Mouse (Mus musculus): Measurements from ENCODE around the gene Gga1. TPM values are rescaled to one million over a fixed set of nuclear protein-coding genes. Genes with fewer than 3 reads are reported as not detected.
"Not testable (repeated sequence)": the region's sequence is repeated elsewhere in the genome, so short reads cannot be mapped to it uniquely, and the experiment has no call there.

Gga1 gene
- polyA plus RNA-seq, 1 experiment from 2014 or later = 56.5 TPM

DNA sequence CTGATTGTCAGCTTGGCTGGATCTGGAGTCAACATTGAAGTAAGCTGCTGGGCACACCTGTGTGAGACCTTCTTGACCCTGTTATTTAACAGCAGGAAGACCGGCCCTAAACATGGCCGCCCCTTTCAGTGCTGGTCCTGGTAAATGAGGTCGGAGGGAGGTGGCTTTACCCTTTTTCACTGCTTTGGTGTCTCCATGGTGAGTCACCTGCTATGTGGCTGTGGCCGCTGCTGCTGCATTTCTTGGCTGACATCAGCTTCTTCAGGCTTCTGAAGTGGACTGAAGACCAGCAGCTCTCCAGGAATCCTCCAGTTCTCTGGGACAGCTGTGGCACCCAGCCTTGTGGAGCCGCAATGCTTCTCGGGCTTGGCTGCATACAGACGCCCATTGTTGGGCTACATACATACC is 8.2 kb upstream of the Gga1 start:
- no peaks in the 10 kb centered on the region for H3K9me3 ChIP-seq (replicated peaks)
- WGBS = 75% methylated on average over 7 of the region's 7 CpGs
- H3K4me3 ChIP-seq = peak overlapping the region; percentile 6; the same call in 1 of the 2 replicates
- no peaks in the 10 kb centered on the region; the same call in 1 of the 2 replicates for H3K27me3 ChIP-seq (ENCODE audit: low read depth, poor library complexity, severe bottlenecking)
- no peak for DNase-seq (ENCODE audit: low spot score)
- no peaks in the 10 kb centered on the region for H3K36me3 ChIP-seq
- H3K27ac ChIP-seq = peak overlapping the region; percentile 84
- peaks cover 28% of the 10 kb centered on the region for H3K4me1 ChIP-seq

DNA sequence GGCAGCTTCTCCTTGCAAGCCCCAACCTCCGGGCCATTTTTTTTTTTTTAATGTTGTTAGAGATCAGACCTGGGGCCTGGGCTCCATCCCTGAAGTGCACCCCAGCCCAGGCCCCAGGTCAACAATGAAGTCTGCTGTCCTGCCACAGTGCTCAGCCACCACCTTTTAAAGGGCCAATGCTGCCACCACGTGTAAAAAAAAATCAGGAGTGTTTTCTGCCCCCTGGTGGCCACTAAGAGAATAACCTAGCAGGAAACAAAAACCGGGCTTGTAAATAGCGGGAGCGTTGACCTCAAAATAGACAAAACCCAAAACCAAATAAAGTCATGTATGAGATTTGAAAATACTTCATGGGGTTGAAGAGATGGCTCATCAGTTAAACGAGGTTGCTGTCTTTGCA is 7.2 kb upstream of the Gga1 start:
- peak overlapping the region; percentile 84; the same call in 1 of the 2 replicates for H3K27ac ChIP-seq
- WGBS = 26% methylated on average over 6 of the region's 6 CpGs
- H3K9me3 ChIP-seq (replicated peaks) = no peaks in the 10 kb centered on the region
- no peaks in the 10 kb centered on the region for H3K36me3 ChIP-seq
- peaks cover 24% of the 10 kb centered on the region for H3K4me1 ChIP-seq
- DNase-seq (ENCODE audit: low spot score) = peak; percentile 62
- H3K4me3 ChIP-seq = no peak overlapping the region
- H3K27me3 ChIP-seq (ENCODE audit: low read depth, poor library complexity, severe bottlenecking) = no peaks in the 10 kb centered on the region; the same call in 1 of the 2 replicates

DNA sequence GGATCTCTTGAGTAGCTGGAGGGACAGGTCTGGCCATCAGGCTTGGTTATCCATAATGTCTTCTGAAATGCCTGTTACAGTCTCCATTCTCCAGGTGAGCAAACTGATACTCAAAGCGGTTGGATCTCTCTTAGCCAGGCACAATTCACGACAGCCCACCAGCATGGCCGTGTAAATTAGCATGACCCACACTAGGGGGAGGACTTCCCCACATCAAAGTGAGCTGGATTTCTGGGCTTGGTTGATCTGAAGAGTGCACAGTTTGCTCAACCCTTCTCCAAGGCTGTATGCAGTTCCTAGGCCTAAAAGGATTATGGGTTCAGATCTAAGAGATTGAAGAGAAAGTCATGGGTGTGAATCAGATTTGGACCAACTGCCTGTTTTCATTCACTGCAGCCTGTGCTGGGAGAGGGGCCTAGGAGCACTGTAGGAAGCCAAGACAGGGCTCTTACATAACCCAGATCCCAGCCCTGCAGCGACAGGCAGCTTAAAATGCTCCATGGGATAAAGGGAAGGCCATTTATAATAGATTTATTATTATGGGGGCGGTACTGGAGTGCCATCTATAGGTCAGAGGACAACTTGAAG is 4.9 kb upstream of the Gga1 start:
- WGBS = 56% methylated on average over 5 of the region's 5 CpGs
- no peaks in the 10 kb centered on the region for H3K27me3 ChIP-seq (ENCODE audit: low read depth, poor library complexity, severe bottlenecking)
- peaks cover 38% of the 10 kb centered on the region for H3K4me1 ChIP-seq
- H3K4me3 ChIP-seq = no peak overlapping the region
- no peak for DNase-seq (ENCODE audit: low spot score)
- no peaks in the 10 kb centered on the region for H3K36me3 ChIP-seq
- H3K9me3 ChIP-seq (replicated peaks) = no peaks in the 10 kb centered on the region
- 0 out of 2 replicates have a peak overlapping the region, but pooled peaks have one; percentile 33 for H3K27ac ChIP-seq

DNA sequence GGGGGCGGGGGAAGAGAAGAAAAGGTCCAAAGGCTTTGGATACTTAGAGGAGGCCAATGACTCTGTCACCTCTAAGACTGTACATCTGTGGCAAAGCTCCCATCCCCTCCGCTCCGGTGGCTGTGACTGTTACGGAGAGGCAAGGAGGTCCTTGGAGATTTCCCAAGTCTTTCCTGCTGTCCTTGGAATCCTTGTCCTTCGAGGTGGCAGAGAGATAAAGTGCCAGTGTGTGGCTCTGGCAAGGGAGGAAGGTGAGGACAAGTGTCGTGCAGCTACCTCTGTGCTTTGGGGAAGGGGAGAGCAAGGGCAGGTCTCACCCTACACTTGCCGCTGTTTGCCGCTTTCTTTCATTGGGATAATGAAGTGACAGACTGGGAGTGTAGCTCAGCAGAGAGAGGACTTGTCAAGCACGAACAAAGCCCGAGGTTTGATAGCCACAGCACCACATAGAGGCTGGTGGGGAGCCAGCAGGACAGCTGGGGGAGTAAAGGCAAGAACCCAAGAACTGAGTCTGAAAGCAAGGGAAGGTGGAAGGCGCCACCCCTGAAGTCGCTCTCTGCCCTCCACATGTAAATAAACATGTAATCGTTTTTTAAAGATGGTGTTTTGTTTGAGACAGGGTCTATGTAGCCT is 3.1 kb upstream of the Gga1 start:
- DNase-seq (ENCODE audit: low spot score) = no peak
- H3K27ac ChIP-seq = 0 out of 2 replicates have a peak overlapping the region, but pooled peaks have one; percentile 30
- H3K27me3 ChIP-seq (ENCODE audit: low read depth, poor library complexity, severe bottlenecking) = no peaks in the 10 kb centered on the region
- peaks cover 30% of the 10 kb centered on the region for H3K4me1 ChIP-seq
- 59% methylated on average over 13 of the region's 13 CpGs for WGBS
- H3K36me3 ChIP-seq = 0 out of 2 replicates have a peak, but pooled peaks cover under 1% of the 10 kb centered on the region
- H3K9me3 ChIP-seq (replicated peaks) = no peaks in the 10 kb centered on the region
- no peak overlapping the region for H3K4me3 ChIP-seq

DNA sequence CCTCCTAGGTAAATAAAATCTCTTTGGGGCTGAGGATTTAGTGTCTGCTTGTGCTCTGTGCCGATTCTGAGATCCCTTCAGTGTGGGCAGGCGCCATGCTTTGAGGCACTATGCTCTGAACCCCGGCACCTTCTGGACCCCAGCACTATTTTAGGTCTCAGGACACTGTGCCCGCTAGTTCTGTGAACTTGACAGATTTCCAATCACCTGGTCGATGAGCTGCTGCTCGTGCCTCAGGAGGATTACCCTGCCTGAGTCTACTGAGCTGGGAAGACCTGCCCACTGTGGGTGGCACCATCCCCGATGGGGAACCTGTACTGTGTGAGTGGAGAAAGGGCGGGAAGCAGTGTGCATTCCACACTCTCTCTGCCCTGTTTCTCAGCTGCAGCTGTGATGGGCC is 2.0 kb upstream of the Gga1 start:
- no peak for DNase-seq (ENCODE audit: low spot score)
- Histone ChIP-seq H3K9me3 (replicated peaks) (no peaks in the 10 kb centered on the region), H3K4me1 (peaks cover 34% of the 10 kb centered on the region), H3K27me3 (ENCODE audit: low read depth, poor library complexity, severe bottlenecking) (no peaks in the 10 kb centered on the region), H3K36me3 (peaks cover 7% of the 10 kb centered on the region; the same call in 1 of the 2 replicates), H3K4me3 (no peak overlapping the region), H3K27ac (peak overlapping the region; percentile 97; the same call in 1 of the 2 replicates)
- WGBS = 76% methylated on average over 8 of the region's 8 CpGs

DNA sequence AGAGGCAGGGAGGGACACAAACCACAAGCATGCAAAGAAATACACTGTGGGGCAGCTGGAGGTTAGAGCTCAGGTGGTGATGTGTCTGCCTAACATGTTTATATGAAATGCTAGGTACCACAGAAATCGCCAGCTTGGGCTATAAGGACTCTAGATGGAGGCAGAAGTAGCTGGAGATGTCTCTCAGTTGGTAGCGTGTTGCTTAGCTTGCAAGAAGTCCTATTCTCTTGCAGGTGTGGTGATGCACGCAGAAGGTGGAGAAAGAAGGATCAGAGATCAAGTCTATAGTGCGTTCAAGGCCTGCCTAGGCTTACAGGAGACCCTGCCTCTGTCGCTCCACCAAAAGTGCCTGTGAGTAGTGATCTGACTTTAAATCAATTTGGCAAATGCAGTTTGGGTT is 1.5 kb upstream of the Gga1 start:
- Histone ChIP-seq H3K36me3 (peaks cover 12% of the 10 kb centered on the region), H3K9me3 (replicated peaks) (no peaks in the 10 kb centered on the region), H3K27ac (peak overlapping the region; percentile 97; the same call in 1 of the 2 replicates), H3K27me3 (ENCODE audit: low read depth, poor library complexity, severe bottlenecking) (no peaks in the 10 kb centered on the region), H3K4me1 (peaks cover 34% of the 10 kb centered on the region), H3K4me3 (peak overlapping the region; percentile 83; the same call in 1 of the 2 replicates)
- WGBS = 85% methylated on average over 5 of the region's 5 CpGs
- DNase-seq (ENCODE audit: low spot score) = no peak

DNA sequence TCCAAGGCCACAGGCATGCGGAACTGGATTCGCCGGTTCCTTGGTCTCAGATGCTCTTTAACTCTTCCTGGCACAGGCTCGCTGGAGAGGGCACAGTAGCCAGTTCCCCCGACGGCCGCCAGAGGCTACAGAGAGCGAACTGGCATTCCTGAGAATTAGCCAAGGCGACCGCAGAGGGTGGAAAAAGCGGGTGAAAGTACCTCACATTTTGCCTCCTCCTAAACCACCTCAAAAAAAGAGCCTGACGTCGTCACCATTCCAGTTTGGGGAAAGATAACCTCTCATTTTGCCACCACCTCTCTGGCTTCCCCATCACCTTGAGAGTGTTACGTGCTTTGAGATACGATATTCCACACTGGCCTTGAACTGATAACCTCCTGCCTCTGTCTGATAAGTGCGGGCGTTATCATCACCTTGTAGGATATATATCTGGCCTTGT is 713 bp upstream of the Gga1 start:
- H3K27ac ChIP-seq = peak overlapping the region; percentile 97
- H3K9me3 ChIP-seq (replicated peaks) = no peaks in the 10 kb centered on the region
- H3K27me3 ChIP-seq (ENCODE audit: low read depth, poor library complexity, severe bottlenecking) = no peaks in the 10 kb centered on the region
- peak; percentile 88 for DNase-seq (ENCODE audit: low spot score)
- H3K4me3 ChIP-seq = peak overlapping the region; percentile 83
- WGBS = 5% methylated on average over 17 of the region's 17 CpGs
- peaks cover 34% of the 10 kb centered on the region for H3K4me1 ChIP-seq
- H3K36me3 ChIP-seq = peaks cover 20% of the 10 kb centered on the region

DNA sequence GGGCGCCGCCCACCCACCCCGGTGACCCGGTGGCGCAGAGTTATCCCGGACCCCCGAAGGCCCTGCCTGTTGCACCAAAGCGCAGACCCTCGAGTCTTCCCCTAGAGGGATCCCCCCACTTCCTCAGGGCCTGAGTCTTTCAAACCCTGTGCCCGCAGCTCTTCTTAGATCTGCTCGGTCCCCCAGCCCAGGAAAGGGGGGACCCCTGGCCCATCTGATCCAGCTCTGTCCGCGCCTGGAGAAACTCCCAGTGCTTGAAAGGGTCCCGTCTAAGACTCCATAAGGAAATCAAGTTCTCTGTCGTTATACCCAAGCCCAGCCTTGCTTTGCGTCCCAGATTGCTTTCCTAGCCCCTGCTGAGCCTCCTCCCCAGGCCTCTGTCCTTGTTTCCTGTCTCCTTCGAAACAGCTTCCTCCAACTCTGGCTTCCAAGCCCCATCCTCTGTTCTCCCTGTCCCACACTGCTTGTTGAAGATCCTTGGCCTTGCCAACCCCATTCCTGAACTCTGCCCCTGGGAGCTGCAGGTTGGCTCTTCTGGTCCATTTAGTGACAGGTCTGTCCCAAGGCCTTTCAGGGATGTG is 910 bp downstream of the Gga1 start:
- H3K9me3 ChIP-seq (replicated peaks) = no peaks in the 10 kb centered on the region
- H3K4me3 ChIP-seq = peak overlapping the region; percentile 83
- no peak for DNase-seq (ENCODE audit: low spot score)
- H3K27ac ChIP-seq = peak overlapping the region; percentile 97
- H3K27me3 ChIP-seq (ENCODE audit: low read depth, poor library complexity, severe bottlenecking) = no peaks in the 10 kb centered on the region
- peaks cover 34% of the 10 kb centered on the region for H3K4me1 ChIP-seq
- 2% methylated on average over 16 of the region's 17 CpGs for WGBS
- H3K36me3 ChIP-seq = peaks cover 36% of the 10 kb centered on the region

DNA sequence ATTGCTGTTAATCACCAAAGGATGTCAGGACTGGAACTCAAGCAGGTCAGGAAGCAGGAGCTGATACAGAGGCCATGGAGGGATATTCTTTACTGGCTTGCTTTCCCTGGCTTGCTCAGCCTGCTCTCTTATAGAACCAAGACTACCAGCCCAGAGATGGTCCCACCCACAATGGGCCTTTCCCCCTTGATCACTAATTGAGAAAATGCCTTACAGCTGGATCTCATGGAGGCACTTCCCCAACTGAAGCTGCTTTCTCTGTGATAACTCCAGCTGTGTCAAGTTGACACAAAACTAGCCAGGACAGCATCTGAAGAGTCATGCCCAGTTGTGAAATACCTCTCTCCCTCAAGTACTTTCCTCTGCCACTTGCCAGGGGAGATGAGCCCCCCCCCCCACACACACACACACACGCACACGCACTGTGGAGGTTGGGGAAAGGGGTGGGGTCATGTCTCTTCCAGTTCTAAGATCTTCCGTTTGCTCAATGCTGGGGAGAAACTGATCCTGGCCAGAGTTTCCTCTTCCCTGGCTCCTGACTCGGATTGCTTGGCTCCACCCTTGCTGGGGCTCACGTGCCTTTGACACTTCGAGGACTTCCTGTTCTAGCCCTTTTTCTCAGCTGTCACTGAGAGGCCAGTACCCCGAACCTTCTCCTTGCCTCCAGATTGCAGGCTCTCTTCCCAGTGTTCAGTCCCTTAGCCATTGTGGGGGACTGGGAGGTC is 2.0 kb downstream of the Gga1 start:
- WGBS = 51% methylated on average over 7 of the region's 7 CpGs
- Histone ChIP-seq H3K36me3 (peaks cover 46% of the 10 kb centered on the region), H3K4me1 (peaks cover 34% of the 10 kb centered on the region), H3K4me3 (peak overlapping the region; percentile 16; the same call in 1 of the 2 replicates), H3K27ac (peak overlapping the region; percentile 64)
- not testable (repeated sequence) for DNase-seq (ENCODE audit: low spot score); H3K27me3 ChIP-seq (ENCODE audit: low read depth, poor library complexity, severe bottlenecking); H3K9me3 ChIP-seq (replicated peaks)

DNA sequence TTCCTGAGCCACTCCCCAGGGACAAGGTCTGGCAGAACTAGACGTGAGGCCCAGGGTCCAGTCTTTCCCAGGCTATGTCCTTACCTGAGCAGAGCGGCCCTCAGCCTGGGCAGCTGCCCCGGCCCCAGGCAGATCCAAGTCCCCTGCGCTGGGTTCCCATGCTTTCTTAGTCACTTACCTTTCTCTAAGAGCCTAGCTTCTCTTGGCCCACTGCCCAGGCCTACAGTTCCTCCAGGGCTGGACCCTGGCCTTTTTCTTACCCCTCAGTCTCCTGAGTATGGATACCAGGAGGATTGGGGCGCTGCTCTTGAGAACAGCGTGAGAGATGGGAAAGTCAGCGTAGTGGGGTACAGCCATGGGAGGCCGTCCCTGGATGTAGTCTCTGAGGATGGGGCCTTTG is 3.4 kb downstream of the Gga1 start:
- peak overlapping the region; percentile 11 for H3K27ac ChIP-seq

DNA sequence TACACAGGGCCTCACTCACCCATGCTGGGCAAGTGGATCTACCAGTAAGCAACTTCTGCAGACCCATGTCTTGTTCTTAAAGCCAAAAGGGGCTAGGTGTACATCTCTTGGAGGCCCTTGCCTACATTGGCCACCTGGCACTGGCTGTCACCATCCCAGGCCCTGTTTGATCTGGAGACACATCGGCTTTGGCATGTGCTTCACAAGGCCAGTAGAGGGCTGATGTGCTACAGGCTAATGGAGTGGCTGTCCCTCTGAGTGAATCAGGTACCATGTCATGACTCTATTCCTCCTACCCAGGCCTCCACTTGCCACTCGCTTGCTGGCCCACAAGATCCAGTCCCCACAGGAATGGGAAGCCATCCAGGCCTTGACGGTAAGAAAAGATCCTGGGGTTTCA is 4.8 kb downstream of the Gga1 start:
- Histone ChIP-seq H3K36me3 (peaks cover 74% of the 10 kb centered on the region), H3K27ac (no peak overlapping the region), H3K9me3 (replicated peaks) (no peaks in the 10 kb centered on the region), H3K4me1 (peaks cover 16% of the 10 kb centered on the region), H3K4me3 (no peak overlapping the region), H3K27me3 (ENCODE audit: low read depth, poor library complexity, severe bottlenecking) (no peaks in the 10 kb centered on the region)
- 86% methylated on average over 3 of the region's 3 CpGs for WGBS
- no peak for DNase-seq (ENCODE audit: low spot score)

More for the DNA sequence above, 3.4 kb downstream of the Gga1 start:
- H3K36me3 ChIP-seq = peaks cover 60% of the 10 kb centered on the region
- peaks cover 29% of the 10 kb centered on the region for H3K4me1 ChIP-seq
- H3K9me3 ChIP-seq (replicated peaks) = no peaks in the 10 kb centered on the region
- no peak overlapping the region for H3K4me3 ChIP-seq
- 94% methylated on average over 8 of the region's 8 CpGs for WGBS
- no peaks in the 10 kb centered on the region for H3K27me3 ChIP-seq (ENCODE audit: low read depth, poor library complexity, severe bottlenecking)
- DNase-seq (ENCODE audit: low spot score) = no peak

DNA sequence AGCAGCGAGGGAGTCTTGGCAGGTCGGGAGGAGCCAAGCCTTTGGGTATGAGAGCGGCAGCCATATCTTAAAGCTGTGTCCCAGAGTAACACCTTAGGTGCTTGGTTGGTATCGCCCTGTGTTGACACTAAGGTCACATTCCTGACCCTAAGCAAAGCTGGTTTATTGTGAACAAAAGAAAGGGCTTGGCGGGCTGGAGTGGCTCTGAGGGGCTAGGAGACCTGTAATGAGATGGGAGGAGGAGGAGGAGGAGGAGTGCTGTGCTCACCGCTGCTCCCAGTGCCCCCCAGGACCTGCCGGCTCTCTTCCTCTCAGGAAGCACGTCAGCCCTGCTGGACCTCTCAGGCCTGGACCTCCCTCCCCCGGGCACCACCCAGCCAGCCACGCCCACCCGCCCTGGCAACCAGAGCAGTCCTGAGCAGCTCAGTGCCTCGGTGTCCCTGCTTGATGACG is 12.4 kb downstream of the Gga1 start:
- Histone ChIP-seq H3K4me3 (peak overlapping the region; percentile 1; the same call in 1 of the 2 replicates), H3K4me1 (peaks cover 42% of the 10 kb centered on the region), H3K27me3 (ENCODE audit: low read depth, poor library complexity, severe bottlenecking) (no peaks in the 10 kb centered on the region), H3K27ac (peak overlapping the region; percentile 76), H3K36me3 (peaks cover 98% of the 10 kb centered on the region), H3K9me3 (replicated peaks) (no peaks in the 10 kb centered on the region)
- peak; percentile 47 for DNase-seq (ENCODE audit: low spot score)
- WGBS = 32% methylated on average over 13 of the region's 13 CpGs
